Mouse (Mus musculus) lung, postnatal 10 days (tissue): ENCODE results near the gene Chkb.

ENCODE experiments used
- DNase-seq: peaks from one replicate; pipeline ENCODE4 v3.0.0; 2021

Chkb gene

GRCm38 (mm10) chr15:89390081-89390480, 39.6 kb downstream of the Chkb start:
- DNase-seq = no peak

DNA sequence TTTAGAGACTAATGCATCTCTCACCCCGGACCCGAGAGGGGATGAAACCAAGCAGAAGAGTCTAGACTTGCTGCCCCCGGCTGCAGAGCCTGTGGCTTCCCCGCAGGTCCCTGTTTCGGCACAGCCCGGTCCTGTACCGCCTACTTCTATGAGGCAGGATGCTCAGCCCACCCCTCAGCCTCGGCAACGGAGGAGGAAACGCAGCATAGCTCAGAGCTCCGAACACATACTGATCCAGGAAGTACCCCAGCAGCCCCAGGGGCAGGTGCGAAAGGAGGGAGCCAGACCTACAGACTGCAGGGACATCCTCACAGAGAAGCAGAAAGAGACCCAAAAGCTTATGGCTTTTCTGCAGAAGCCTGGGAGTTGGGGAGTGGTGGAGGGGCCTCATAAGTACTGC, 42.6 kb downstream of the Chkb start:
- no peak for DNase-seq

- no peak for DNase-seq
These were observed 45.1 kb downstream of the Chkb start, which contains the start of gene Klhdc7b for GRCm38 (mm10) chr15:89384617-89385016. Gene Klhdc7b (plus strand): TSS chr15:89384917.

DNA sequence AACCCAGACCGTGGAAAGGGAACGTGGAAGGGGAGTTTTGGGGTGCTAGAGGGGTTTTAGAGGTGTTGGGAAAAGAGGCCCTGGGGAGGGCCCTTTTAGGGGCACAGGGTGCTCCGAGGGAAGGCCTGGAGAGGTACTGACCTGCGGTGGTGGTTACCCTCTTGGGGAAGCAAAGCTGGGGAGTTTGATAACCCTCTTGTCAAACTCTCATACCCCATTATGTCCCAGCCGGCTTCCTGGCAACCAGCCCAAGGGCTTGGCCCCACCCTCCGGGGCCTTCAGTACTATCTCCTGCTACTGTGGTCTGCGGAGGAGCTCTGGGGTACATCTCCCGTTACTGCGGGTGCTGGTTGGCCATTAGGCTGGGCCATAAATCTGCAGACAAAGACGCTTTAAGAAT, 50.3 kb downstream of the Chkb start:
- DNase-seq = peak; percentile 40

- DNase-seq = peak; percentile 50
These were observed 50.8 kb downstream of the Chkb start, which contains the start of gene Odf3b for GRCm38 (mm10) chr15:89378831-89379401. Gene Odf3b (minus strand): TSS chr15:89379282.

DNA sequence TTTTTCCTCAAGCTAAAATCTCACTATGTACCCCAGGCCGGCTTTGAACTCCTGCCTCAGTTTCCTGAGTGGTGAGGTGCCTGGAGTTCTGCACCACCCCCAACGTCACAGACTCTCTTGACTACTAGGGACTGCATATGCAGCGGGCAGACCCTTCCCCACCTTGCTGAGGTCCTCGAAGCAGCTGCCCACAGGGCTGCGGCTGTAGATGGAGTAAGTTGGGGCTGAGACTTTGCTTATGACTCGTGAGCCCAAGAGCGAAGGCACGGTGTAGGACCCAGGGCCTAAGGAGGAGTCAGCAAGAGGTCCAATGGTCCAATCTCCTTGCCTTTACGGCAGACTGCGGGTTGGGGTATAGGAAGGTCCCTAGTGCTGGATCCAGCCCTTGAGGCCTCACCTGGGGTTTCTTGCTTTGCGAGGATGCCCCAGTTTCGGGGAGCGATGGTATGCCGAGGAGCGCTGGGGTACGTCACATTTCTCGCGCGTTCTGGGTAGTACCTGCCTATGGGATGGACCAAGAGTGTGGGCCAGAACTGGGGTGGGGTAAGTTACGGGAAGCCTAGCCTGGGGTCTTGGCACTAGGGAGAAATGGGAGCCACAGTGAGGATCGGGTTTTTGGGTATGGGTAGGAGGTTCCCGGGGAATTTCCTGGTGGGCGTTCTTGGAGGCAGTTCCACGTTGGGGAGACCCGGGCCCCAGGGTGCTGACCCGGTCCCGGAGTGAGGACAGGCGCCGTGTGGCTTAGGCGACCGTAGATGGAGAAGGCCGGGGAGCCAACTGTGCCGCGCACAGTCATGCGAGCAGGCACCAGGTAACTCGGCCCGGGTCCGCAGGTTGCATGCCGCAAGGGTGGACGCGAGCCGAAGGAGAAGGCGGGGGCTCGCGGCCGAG, 51.5 kb downstream of the Chkb start:
- DNase-seq = no peak

- DNase-seq = no peak
These were observed 52.3 kb downstream of the Chkb start for GRCm38 (mm10) chr15:89377362-89377761.

GRCm38 (mm10) chr15:89376957-89377356, 52.8 kb downstream of the Chkb start, which contains the start of gene Tymp:
Gene Tymp (minus strand): TSS chr15:89377039.
- no peak for DNase-seq
